Mouse (Mus musculus) mesoderm, embryonic 11.5 days (tissue): Measurements from ENCODE around the gene Gsdme.

Experiments used
- DNase-seq: peaks from one replicate; pipeline ENCODE4 v3.0.0-alpha.2; 2012; ENCODE audit warnings: low read depth, low spot score

The Gsdme gene

DNA sequence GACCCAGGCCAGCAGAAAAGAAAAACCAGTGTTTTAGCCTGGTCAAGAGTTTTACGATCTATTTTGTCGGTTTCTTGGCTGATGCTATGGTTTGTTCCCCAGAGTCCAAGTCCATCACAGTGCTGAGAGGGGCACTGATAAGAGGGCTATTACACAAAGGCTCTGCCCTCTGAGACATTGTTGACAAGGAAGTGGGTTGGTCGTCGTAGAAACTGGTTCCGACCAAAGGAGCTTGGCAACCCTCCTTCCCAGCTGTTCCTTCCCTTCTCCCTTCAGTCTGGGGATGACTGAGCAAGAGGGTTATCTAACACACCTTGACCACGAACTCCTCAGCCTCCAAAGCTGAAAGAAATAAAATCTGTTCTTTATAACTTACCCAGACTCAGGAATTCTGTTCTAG, at the start of gene Gsdme:
Gene Gsdme (minus strand): TSS at position 193 of the 400 bp plus-strand sequence.
- no peak for DNase-seq

DNA sequence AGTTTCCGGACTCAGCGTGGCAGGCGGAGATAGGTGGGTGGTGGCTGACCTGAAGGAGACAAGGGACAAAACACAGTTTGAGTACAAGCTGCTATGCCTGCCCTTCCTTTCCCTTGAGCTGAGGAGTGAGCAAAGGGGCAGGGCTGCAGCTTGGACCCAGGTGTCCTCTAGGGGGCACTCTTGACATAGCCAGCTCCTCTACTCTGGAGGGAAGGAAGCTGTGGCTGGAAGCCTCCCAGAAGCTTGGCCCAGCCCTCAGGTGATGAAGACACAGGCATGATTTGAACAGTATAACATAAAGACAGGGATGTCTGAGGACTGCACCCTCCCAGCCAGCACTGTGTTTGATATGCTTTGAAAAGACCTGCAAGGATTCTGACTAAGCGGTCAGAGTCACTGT, 49.0 kb upstream of the Gsdme start:
- peak; percentile 74 for DNase-seq

DNA sequence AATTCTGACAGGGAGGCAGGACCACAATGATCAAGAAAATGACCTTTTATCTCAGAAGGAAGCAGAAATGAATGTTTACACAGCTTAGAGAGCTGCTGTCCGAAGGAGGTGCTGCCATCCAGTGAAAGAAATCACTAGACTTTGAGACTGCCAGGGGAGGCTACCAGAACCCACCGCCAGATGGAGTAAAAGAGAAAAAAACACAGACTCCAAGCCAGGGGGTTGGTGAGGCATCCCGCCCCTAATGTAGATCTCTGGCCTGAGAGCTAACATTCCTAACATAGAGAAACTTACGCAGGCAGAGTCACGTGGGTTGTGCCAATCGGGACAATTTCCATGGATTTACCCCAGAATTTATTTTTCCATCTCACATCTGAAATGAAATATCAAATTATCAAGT, 45.4 kb upstream of the Gsdme start:
- peak; percentile 48 for DNase-seq

DNA sequence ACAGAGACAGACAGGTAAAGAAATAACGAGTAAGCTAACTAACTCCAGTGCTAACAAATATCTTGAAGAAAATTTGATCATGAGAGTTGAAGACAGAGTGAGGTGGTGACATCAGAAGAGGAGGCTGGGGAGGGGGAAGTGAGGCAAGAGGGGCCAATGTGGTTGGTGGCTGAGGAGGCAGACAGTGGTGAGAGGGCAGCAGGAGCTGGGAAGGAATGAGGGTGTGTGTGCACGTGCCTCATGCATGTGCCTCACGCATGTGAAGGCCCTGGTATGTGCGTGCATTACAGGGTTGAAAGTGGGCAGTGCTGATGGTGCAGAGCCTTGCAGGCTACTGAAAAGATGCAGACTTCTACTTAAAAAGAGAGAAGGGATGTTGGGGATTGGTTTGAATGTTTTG, 43.0 kb upstream of the Gsdme start:
- DNase-seq = no peak

DNA sequence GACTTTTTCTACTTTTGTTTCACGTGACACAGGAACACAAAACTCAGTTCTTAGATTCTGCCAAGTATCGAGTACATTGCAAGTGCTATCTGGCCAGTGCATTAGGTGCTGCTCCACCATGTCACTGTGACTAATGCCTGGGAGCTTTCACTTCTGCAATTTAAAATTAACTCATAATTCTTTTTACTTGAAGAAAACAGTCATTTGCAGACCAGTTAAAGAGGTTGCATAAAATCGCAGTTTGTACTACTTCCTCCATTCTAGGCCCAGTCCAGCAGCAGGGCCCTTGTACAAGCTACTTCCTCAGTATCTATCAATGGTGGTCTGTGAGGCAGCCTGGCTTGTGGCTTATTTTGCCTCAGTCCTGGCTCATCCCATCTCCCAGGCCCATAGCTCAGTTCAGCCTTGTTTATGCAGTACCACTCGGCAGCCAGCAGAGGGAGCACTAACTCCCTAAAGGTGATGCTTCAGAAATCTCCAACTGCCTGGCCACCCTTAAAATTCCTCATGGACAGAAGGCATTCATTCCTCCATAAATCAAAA, 41.4 kb upstream of the Gsdme start:
- DNase-seq = peak; percentile 84

DNA sequence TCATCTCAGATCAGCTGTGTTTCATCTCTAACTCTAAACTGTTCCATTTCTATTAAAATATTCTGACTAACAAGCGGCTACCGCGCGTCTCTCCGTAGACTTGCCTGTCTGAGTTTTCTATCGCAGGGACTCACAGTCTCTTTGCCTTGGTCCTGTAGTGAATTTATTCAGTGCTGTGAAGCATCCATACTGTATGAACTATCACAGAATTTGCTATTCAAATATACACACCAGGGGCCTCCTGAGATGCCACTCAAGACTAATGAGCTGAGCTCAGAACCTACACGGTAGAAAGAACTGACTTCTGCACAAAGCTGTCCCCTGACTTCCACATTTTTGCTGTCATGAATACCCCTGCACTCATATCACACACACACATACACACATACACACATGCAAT, 37.5 kb upstream of the Gsdme start:
- DNase-seq = no peak

DNA sequence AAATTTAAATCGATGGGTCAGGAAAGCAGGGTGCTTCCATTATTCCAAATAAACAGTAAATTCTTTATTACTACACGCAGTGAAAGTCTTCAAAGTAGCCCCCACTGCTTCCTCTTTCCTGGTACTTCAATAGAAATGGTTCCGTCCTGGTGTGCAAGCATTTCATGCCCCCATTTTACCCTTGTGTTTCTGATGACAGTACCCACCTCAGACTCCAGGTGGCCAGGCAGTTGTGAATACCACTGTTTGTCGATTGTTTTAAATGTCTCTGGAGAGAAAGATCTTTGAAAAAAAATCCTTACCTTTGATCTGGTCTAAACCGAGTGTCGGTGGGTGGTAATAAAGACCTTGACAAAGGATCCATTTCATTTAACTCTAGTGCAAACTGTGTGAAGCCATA, 37.0 kb upstream of the Gsdme start:
- no peak for DNase-seq

DNA sequence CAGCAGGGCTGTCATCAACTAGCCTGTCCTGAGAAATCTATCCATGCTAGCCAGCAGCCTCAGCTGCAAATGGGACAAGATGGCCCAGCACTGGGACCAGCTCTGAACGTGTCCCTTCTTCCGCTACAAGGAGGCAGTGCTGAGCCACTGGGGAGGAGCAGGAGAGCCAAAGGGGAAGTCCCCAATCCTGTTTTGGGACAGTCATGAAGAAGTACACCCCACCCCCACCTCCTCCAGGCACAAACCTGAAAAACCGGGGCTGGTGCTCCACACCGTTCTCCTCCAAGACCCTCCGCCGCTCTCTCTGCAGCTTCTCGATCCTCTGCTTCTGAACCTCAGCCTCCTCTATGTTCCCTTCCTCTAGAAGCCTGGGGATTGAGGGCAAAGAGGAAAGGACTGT, 35.4 kb upstream of the Gsdme start:
- no peak for DNase-seq

DNA sequence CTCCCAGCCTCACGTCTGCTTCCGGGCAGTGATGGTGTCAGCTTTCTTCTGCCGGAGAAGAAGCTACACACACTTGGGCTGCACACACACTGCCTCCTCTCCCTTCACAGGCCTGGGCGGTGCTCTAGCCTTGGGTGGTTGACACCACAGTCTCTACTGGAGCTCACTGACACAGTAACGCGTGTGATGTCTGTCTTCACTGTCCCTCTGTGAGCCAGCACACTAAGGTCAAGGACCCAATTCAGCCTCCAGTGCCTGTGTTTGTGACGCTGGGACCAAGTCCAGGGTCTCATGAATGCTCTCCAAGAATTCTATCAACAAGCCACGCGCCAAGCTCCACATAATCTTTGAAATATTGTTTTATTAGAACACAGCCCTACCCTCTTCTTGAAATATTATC, 34.0 kb upstream of the Gsdme start:
- DNase-seq = no peak

DNA sequence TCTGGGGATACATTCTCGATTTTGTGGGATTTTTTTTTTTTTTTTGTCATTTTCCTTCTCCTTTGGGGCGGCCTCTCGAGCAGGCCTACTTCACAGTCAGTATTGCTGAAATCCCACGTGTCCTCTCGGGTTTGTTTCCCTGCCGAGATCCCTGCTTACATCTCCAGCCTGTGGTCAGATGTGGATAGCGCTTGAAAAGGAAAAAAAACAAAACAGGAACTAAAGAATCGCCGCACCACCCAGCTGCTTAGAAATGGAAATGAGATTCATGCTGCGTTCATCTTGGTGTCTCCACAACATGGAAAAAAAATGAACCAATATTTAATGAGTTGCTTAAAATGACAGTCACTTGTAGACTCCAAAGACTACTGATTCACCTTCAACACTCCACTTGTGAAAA, 31.5 kb upstream of the Gsdme start:
- no peak for DNase-seq

DNA sequence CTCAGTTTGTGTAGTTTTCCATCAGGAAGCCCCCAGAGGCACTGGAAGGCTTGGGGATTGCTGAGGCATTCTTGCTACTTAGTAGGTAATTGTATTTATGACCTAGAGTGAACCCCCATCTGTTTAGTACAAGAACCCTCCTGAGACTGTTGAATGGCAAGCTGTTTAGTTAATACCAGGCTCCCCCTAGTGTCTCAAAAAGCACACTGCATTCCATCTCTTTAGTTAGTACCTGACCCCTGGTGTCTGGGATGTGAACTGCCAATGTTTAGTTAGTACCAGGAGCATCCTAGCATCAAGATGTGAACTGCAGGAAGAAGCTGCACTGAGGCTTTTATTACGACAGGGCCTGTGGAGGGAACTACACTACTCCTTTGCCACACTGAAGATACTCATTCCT, 30.5 kb upstream of the Gsdme start:
- peak; percentile 91 for DNase-seq

DNA sequence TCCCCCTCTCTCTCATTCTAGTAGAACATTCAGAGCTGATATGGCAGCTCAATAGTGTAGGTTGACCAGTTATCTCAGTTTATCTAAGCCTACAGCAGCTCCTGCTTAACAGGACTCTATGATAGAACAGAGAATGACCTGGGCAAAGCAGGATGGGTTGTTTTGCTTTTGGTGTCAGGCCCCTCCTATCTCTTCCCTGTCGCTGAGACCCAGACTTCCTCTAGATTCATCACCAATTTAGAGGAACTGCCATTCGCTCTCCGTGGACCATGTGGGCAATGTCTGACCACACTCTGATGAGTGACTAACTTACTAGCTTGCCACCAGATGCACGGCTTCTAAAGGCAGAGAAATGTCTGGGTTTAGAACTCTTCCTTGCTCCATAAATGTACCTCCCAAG, 28.0 kb upstream of the Gsdme start:
- DNase-seq = no peak

DNA sequence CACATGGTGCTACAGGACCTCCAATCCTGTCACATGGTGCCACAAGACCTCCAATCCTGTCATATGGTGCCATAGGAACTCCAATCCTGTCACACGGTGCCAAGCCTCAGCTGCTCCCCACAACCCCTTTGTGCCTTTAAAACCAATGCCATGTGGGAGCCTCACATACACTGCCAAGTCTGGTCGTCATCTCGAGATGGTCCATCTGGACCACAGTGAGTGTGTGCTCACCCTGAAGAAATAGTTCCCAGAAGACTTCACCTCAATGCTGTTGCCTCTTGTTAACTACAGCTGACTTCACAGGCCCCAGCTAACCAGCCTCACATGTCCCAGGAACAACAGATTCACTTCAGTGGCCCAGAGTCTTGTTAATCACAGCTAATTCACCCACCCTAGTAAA, 23.2 kb upstream of the Gsdme start:
- DNase-seq = no peak

DNA sequence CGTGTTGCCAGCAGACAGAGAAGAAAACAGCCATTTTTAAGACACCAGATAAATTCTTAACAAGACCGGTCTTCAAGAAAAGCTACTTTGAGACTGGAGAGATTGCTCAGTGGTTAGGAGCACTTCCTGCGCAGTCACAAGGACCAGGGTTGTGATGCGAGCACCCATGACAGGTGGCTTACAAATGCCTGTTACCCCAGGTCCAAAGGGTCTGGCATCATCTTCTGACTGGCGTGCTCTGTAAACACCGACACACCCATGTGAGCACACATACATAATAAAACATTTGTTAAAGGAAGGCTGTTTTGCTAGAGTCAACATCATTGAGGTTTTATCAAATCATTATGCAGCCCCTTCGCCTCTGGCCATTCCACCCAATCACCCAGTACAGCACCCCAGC, 16.0 kb upstream of the Gsdme start:
- no peak for DNase-seq

DNA sequence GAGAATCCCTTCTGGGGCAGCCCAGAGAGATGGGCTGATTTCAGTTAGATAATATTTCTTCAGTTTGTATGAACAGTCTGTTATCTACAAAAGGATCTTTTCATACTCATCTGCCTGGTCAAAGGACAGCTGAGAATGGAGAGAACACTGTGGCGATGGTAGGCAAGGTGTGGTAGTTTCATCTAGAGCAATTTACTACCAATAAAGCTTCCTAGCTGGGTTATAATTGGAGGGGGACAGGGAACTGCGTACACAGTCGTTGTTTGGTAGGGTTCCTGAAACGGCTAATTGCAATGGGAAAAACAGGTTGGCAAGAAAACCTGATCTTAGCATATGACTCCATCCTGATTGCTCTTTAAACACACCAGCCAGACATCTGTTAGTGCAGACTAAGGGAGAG, 10.3 kb upstream of the Gsdme start:
- no peak for DNase-seq

DNA sequence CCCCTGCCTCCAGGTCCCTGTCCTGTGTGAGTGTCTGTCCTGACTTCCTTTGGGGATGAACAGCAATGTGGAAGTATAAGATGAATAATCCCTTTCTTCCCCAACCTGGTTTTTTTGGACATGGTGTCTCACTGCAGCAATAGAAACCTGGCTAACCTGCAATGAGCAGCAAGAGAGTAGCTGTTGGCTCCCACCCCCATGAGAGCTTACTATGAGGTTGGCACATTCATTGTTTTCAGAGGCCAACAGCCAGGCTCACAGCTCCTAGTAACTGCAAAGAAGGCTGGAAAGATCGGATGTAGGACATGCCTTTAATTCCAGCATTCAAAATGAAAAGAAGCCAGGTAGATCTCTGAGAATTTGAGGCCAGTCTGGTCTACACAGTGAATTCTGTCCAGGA, 9.8 kb upstream of the Gsdme start:
- no peak for DNase-seq

DNA sequence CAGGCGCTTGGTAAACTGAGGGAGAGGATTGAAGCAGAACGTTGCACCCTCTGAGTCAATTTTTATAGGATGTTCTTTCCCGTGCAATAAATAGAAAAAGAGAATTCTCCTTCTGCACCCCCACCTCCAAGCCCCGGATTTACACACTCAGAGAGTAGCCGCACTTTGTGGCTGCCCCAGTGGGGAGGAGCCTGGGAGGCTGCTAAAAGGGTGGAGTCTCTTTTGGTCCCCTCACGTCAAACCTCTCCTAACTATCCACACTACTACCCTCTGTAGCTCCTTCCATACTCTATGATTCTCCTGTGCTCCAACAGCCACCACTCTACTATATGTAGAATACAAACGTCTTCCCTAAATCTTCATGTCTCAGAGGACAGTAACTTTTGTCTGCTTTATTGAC, 1.4 kb downstream of the Gsdme start:
- no peak for DNase-seq

DNA sequence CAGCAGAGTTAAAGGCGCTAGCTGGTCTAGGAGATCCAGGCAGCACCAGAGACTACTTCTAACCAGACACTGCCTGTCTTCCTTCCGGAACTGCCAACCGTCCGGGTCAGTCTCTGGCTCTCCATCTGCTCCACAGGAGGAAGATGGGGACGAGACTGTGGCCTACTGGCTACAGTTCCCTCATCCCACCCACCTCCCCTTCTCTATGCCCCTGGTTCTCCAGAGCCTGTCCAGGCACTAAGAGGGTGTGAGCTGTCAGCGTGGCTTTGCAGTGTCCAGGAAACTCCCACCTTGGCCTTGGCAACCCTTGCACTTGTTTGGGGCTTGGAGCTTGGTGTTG, 1.8 kb downstream of the Gsdme start:
- DNase-seq = no peak

DNA sequence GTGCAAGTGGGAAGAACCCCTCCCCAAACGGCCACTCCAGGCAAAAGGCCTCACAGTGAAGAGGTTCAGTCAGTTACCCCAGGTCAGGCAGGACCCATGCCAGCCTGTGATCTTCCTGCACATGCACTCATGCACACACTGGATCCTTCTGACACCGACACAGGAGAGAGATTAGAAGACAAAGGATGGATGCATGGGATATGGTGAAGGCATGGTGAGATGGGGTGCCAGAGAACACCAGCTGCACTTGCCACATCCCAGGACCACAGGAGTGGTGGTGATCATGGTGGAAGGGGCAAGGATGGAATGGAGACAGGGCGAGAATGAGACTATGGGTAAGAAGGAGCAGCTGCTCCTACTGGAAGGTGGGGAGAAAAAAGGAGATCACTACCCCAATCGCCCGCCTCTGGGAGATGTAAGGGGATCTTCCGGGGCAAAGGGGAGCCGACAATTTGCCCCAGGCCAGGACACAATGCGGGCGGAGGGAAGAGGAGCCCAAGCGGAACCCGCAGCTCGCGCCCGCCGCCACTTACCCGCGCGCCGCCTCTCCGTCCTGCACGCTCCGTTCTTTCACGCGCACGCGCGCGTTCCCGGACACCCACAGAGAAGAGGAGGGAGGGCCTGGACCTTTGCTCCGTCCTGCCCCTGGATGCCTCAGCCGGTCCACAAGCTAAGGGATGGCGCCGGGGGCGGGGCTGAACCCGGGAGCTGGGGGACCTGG, 2.3 kb downstream of the Gsdme start:
- peak; percentile 90 for DNase-seq

DNA sequence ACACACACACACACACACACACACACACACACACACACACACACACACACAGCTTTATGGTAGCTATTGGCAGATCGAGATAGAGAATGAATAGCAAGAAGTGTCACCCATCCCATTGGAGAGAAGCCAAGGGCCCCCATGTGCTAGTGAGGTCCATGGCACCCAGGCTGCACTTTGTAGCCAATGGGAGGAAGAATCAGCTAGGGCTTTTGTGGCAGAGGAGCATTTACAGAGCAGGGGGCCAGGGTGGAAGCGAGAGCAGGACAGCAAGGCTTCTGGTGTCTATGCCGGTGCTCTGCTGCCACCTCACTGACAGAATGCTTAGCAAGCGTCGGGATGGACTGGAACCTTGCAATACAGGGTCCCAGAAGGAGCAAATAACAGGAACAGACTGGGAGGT, 8.3 kb downstream of the Gsdme start:
- DNase-seq = no peak

DNA sequence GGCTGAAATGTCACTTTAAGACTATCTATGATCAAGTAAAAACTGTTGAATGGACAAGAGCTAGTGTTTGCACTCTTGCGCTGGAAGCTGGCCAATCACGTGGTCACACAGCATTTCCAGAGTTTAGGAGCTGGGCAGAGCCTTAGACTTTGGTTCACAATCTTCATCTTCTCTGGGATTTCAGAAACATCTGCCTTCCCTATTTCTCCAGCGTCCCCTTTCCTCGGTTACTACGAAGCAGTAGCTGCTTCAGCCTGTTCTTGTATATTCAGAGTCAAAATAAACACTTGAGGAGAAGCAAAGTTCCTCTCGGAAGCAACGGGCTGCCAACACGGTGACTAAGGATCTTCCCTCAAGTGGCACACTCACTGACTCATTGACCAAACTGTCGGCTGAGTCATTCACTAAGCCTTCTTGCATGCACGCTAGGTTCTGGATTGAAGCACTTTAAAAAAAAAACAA, 8.9 kb downstream of the Gsdme start:
- DNase-seq = no peak

DNA sequence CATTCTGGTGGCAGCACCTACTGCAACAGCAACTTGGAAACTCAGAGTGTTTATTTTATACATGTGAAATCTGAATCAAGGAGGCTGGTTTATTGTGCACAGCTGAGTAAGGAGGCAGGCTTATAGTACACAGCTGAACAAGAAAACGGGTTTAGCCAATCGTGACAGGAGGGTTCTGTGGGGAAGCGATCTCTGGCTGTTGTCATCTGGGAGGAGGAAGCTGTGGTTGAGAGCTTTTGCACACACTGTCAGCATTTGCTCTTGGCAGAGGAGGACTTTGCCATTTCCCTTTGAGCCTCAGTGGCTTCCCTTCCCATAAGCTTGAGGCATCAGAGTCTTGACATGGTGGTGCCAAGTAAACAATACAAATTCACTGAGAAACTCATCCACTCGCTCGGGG, 11.0 kb downstream of the Gsdme start:
- no peak for DNase-seq

DNA sequence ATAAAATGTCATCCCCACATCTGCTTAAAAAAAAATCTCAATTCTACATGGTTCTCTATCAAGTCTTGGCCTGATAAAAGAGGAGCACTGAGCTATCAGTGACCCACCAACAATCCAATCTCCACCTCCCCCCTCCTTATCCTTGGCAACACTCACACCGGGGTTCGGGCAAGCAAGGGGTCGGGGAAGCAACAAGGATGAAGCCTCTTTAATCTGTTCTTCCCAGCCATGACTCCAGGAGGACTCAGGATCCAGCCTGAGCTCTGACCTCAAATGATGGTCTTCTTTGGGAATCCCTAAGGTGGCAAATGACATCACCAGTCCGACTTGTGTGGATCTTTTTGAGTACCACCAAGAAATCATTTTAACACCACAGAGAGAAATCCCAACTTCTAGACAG, 15.9 kb downstream of the Gsdme start:
- no peak for DNase-seq

DNA sequence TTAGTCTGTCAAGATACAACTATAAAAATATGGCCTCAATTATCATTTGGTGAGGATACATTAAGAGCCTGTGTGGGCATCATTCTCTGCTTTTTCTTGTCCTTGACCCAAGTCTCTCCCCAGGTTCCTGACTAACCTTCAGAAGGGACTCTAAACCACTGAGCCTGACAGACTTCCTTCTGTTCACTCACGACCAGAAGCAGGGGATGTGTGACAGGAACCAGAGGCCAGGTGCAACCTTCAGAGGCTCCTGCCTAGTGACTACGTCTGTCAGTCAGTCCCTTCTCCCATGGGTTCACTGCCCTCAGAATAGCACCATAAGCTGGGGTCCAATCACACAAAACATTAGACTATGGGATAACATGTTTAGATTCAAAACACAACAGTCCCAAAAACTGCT, 16.3 kb downstream of the Gsdme start:
- DNase-seq = no peak
